9 mouse cellular contexts compared by ENCODE assay signal in genomic region chr8:95001165-95001564, GRCm38 (mm10). TPM values are rescaled to one million over a fixed set of nuclear protein-coding genes. Genes with fewer than 3 reads are reported as not detected.
DNase-seq lines count a peak whose midpoint lies in the region; ATAC-seq and TF ChIP-seq lines count a peak whose summit lies in the region.
"Had no signal": no experiment of that assay in that cellular context is flagged by ENCODE, and none has a peak within 500 bp of the region (broad histone marks: within the 10 kb centered on the region; RNA-seq: fewer than 3 reads in every experiment).

No protein-coding gene starts in this region.

- H3K4me1 ChIP-seq in kidney, embryonic 14.5 days (ENCODE audit: control insufficient read depth, insufficient read depth, low read length): peaks cover 26% of the 10 kb centered on the region
- H3K4me1 ChIP-seq in embryonic facial prominence, embryonic 13.5 days: peaks cover 11% of the 10 kb centered on the region
- peaks cover 45% of the 10 kb centered on the region for H3K4me1 ChIP-seq in forebrain, postnatal 0 days (ENCODE audit: insufficient read depth)
- peaks cover 62% of the 10 kb centered on the region for H3K4me1 ChIP-seq in midbrain, embryonic 12.5 days

- no peak overlapping the region for H3K4me3 ChIP-seq in kidney, embryonic 14.5 days (ENCODE audit: low read length)
- H3K4me3 ChIP-seq in embryonic facial prominence, embryonic 13.5 days: no peak overlapping the region
- H3K4me3 ChIP-seq in forebrain, postnatal 0 days (ENCODE audit: low read depth, low read length): no peak overlapping the region
- H3K4me3 ChIP-seq in midbrain, embryonic 12.5 days: peak overlapping the region; percentile 66
- H3K4me3 ChIP-seq: limb, embryonic 12.5 days had no signal

- H3K27me3 ChIP-seq in kidney, embryonic 14.5 days (ENCODE audit: control insufficient read depth, insufficient read depth, low read length): no peaks in the 10 kb centered on the region
- no peaks in the 10 kb centered on the region; the same call in 1 of the 2 replicates for H3K27me3 ChIP-seq in embryonic facial prominence, embryonic 13.5 days
- no peaks in the 10 kb centered on the region for H3K27me3 ChIP-seq in forebrain, postnatal 0 days (ENCODE audit: insufficient read depth, low read length)
- no peaks in the 10 kb centered on the region for H3K27me3 ChIP-seq in midbrain, embryonic 12.5 days
- H3K27me3 ChIP-seq: limb, embryonic 12.5 days had no signal

- no peak for ATAC-seq in kidney, embryonic 14.5 days (ENCODE audit: low FRiP score, low TSS enrichment)
- no peak for ATAC-seq in embryonic facial prominence, embryonic 13.5 days (ENCODE audit: insufficient number of reproducible peaks, insufficient read depth, low FRiP score, low TSS enrichment, low read depth)
- no peak for ATAC-seq in forebrain, postnatal 0 days
- peak; percentile 11; the same call in 1 of the 2 replicates for ATAC-seq in midbrain, embryonic 12.5 days (ENCODE audit: low FRiP score, low read depth)

- no peaks in the 10 kb centered on the region for H3K36me3 ChIP-seq in kidney, embryonic 14.5 days (ENCODE audit: control insufficient read depth, insufficient read depth, low read length)
- H3K36me3 ChIP-seq in embryonic facial prominence, embryonic 13.5 days: no peaks in the 10 kb centered on the region
- H3K36me3 ChIP-seq in forebrain, postnatal 0 days (ENCODE audit: insufficient read depth): peaks cover 33% of the 10 kb centered on the region
- H3K36me3 ChIP-seq in midbrain, embryonic 12.5 days: peaks cover 50% of the 10 kb centered on the region
- H3K36me3 ChIP-seq: limb, embryonic 12.5 days had no signal

- H3K27ac ChIP-seq in kidney, embryonic 14.5 days (ENCODE audit: low read depth, low read length): peak overlapping the region; percentile 19; the same call in 1 of the 2 replicates
- H3K27ac ChIP-seq in embryonic facial prominence, embryonic 13.5 days: 0 out of 2 replicates have a peak overlapping the region, but pooled peaks have one; percentile 23
- H3K27ac ChIP-seq in forebrain, postnatal 0 days (ENCODE audit: low read depth, low read length): peak overlapping the region; percentile 96
- peak overlapping the region; percentile 99 for H3K27ac ChIP-seq in midbrain, embryonic 12.5 days (replicated peaks)
- H3K27ac ChIP-seq: limb, embryonic 12.5 days had no signal

- 72% methylated on average over 5 of the region's 5 CpGs for WGBS in kidney, embryonic 14.5 days
- 74% methylated on average over 5 of the region's 5 CpGs for WGBS in embryonic facial prominence, embryonic 13.5 days
- 66% methylated on average over 5 of the region's 5 CpGs for WGBS in forebrain, postnatal 0 days
- WGBS in midbrain, embryonic 12.5 days: 64% methylated on average over 5 of the region's 5 CpGs

- DNase-seq in kidney, postnatal 14 days: no peak
- no peak for DNase-seq in forebrain, postnatal 0 days
- no peak for DNase-seq in frontal cortex, postnatal 25 days (ENCODE audit: low spot score in 2 of 2)
- no peak for DNase-seq in adipocyte (ENCODE audit: low spot score)
- DNase-seq in cerebellum, postnatal 25 days: no peak

- H3K4me2 ChIP-seq in kidney, embryonic 14.5 days (replicated peaks; ENCODE audit: low read depth, low read length): no peak overlapping the region
- H3K4me2 ChIP-seq in embryonic facial prominence, embryonic 13.5 days: no peak overlapping the region
- H3K4me2 ChIP-seq in forebrain, postnatal 0 days (ENCODE audit: low read depth): peak overlapping the region; percentile 71
- peak overlapping the region; percentile 89 for H3K4me2 ChIP-seq in midbrain, embryonic 12.5 days (replicated peaks)
- H3K4me2 ChIP-seq: limb, embryonic 12.5 days had no signal

- H3K9ac ChIP-seq in kidney, embryonic 14.5 days (ENCODE audit: low read depth, low read length): no peak overlapping the region
- H3K9ac ChIP-seq in embryonic facial prominence, embryonic 13.5 days: no peak overlapping the region
- H3K9ac ChIP-seq in forebrain, postnatal 0 days: 0 out of 2 replicates have a peak overlapping the region, but pooled peaks have one; percentile 22
- H3K9ac ChIP-seq in midbrain, embryonic 12.5 days (replicated peaks): peak overlapping the region; percentile 37
- H3K9ac ChIP-seq: limb, embryonic 12.5 days had no signal

- H3K9me3 ChIP-seq in kidney, embryonic 14.5 days (ENCODE audit: control insufficient read depth, low read length): no peaks in the 10 kb centered on the region
- H3K9me3 ChIP-seq in embryonic facial prominence, embryonic 13.5 days: no peaks in the 10 kb centered on the region
- no peaks in the 10 kb centered on the region for H3K9me3 ChIP-seq in forebrain, postnatal 0 days (ENCODE audit: low read length)
- H3K9me3 ChIP-seq in midbrain, embryonic 12.5 days: no peaks in the 10 kb centered on the region
- H3K9me3 ChIP-seq: limb, embryonic 12.5 days had no signal

- TF ChIP-seq CTCF in forebrain, postnatal 0 days (IDR thresholded peaks at IDR 0.05; ENCODE audit: low read depth): no peak

RNA-seq across cellular contexts. Expression of gene Adgrg3, which starts 16.3 kb away (rescaled TPM):
- 2.9 and 3.8 TPM in 2 replicates for polyA plus RNA-seq in kidney, embryonic 14.5 days (2014; fragmentation: Nextera tagmentation; extraction: Ambion mirVana)
- polyA plus RNA-seq in embryonic facial prominence, embryonic 13.5 days (2015; fragmentation: Nextera tagmentation; extraction: Ambion mirVana): 2.1 and 2.8 TPM in 2 replicates
- 0.67 and 1.2 TPM in 2 replicates for total RNA-seq in forebrain, postnatal 0 days (2014; rRNA removed)
- polyA plus RNA-seq in forebrain, postnatal 0 days (2015; fragmentation: Nextera tagmentation; extraction: Ambion mirVana): 0.47 and 0.69 TPM in 2 replicates
- 1.7 and 2.7 TPM in 2 replicates for polyA plus RNA-seq in midbrain, embryonic 12.5 days (2016; fragmentation: Nextera tagmentation; extraction: Ambion mirVana)

RNA-seq across cellular contexts. Expression of gene Adgrg1, which starts 26.6 kb away (rescaled TPM):
- 15.5 and 31.3 TPM in 2 replicates for polyA plus RNA-seq in kidney, embryonic 14.5 days (2014; fragmentation: Nextera tagmentation; extraction: Ambion mirVana)
- 18.4 and 19.8 TPM in 2 replicates for polyA plus RNA-seq in embryonic facial prominence, embryonic 13.5 days (2015; fragmentation: Nextera tagmentation; extraction: Ambion mirVana)
- total RNA-seq in forebrain, postnatal 0 days (2014; rRNA removed): 107 and 188 TPM in 2 replicates
- 79.8 and 101 TPM in 2 replicates for polyA plus RNA-seq in forebrain, postnatal 0 days (2015; fragmentation: Nextera tagmentation; extraction: Ambion mirVana)
- 193 and 210 TPM in 2 replicates for polyA plus RNA-seq in midbrain, embryonic 12.5 days (2016; fragmentation: Nextera tagmentation; extraction: Ambion mirVana)

RNA-seq across cellular contexts. Expression of gene Drc7, which starts 53.7 kb away (rescaled TPM):
- polyA plus RNA-seq in kidney, embryonic 14.5 days (2014; fragmentation: Nextera tagmentation; extraction: Ambion mirVana): not detected in 2 replicates
- 0.32 TPM in 1 of 2 replicates, not detected in the other for polyA plus RNA-seq in embryonic facial prominence, embryonic 13.5 days (2015; fragmentation: Nextera tagmentation; extraction: Ambion mirVana)
- 1.9 and 4.4 TPM in 2 replicates for total RNA-seq in forebrain, postnatal 0 days (2014; rRNA removed)
- polyA plus RNA-seq in forebrain, postnatal 0 days (2015; fragmentation: Nextera tagmentation; extraction: Ambion mirVana): 2.1 and 3.7 TPM in 2 replicates
- polyA plus RNA-seq in midbrain, embryonic 12.5 days (2016; fragmentation: Nextera tagmentation; extraction: Ambion mirVana): 0.21 TPM in 1 of 2 replicates, not detected in the other
- polyA plus RNA-seq: limb, embryonic 12.5 days had no signal

Comparison
In these comparisons a context has a peak if more than half of its experiments do, and no peak if none do; other contexts are left out.
1. H3K27ac ChIP-seq: peak in every context shown above with its lines; median percentile 99 in midbrain, embryonic 12.5 days; 96 in forebrain, postnatal 0 days; 23 in embryonic facial prominence, embryonic 13.5 days; 19 in kidney, embryonic 14.5 days.
2. H3K4me2 ChIP-seq: peak in forebrain, postnatal 0 days (single experiment) and midbrain, embryonic 12.5 days (single experiment); none in kidney, embryonic 14.5 days (single experiment) and embryonic facial prominence, embryonic 13.5 days (single experiment).
3. H3K9ac ChIP-seq: peak in forebrain, postnatal 0 days (single experiment) and midbrain, embryonic 12.5 days (single experiment); none in kidney, embryonic 14.5 days (single experiment) and embryonic facial prominence, embryonic 13.5 days (single experiment).